9 mouse cellular contexts compared by ENCODE assay signal in the genomic region with DNA sequence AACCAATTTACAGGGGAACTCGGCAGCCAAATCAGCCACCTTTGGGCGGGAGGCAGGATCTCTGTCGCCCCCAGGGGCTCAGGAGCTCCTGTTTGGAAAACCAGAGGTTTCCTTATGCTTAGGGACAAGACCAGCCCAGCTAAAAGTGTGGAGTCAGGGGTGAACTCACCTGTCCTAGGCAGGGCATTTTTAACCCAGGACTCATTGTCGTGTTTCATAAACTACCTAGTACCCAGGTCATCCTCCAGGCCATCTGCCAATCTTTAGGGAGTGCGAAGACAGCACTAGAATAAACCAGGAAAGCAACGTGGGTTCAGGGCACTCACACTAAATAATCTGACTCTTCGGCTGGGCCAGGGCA.
A peak's percentile ranks its signal among the peaks of the same experiment; 100 is the strongest.
DNase-seq lines count a peak whose midpoint lies in the region; ATAC-seq lines count a peak whose summit lies in the region.
"Had no signal": no experiment of that assay in that cellular context is flagged by ENCODE, and none has a peak within 500 bp of the region (broad histone marks: within the 10 kb centered on the region; RNA-seq: fewer than 3 reads in every experiment).

No protein-coding gene starts in this region.

- no peak overlapping the region for H3K9ac ChIP-seq in heart, embryonic 16.5 days (ENCODE audit: low read length)
- peak overlapping the region; percentile 39; the same call in 1 of the 2 replicates for H3K9ac ChIP-seq in neural tube, embryonic 11.5 days (ENCODE audit: low read length)
- no peak overlapping the region for H3K9ac ChIP-seq in hindbrain, embryonic 16.5 days (ENCODE audit: low read depth, low read length)
- H3K9ac ChIP-seq in stomach, embryonic 16.5 days (ENCODE audit: low read length) = peak overlapping the region; percentile 31; the same call in 1 of the 2 replicates

- peak overlapping the region; percentile 38; the same call in 1 of the 2 replicates for H3K4me2 ChIP-seq in heart, embryonic 16.5 days (ENCODE audit: low read depth, low read length)
- H3K4me2 ChIP-seq in neural tube, embryonic 11.5 days (ENCODE audit: low read depth) = peak overlapping the region; percentile 26
- 0 out of 2 replicates have a peak overlapping the region, but pooled peaks have one; percentile 36 for H3K4me2 ChIP-seq in hindbrain, embryonic 16.5 days (ENCODE audit: low read length)
- H3K4me2 ChIP-seq in stomach, embryonic 16.5 days (ENCODE audit: low read depth, low read length) = no peak overlapping the region

- no peak overlapping the region for H3K27ac ChIP-seq in heart, embryonic 16.5 days (ENCODE audit: low read length)
- no peak overlapping the region for H3K27ac ChIP-seq in neural tube, embryonic 11.5 days (ENCODE audit: low read depth, low read length)
- H3K27ac ChIP-seq in hindbrain, embryonic 16.5 days (ENCODE audit: low read depth, low read length) = no peak overlapping the region
- no peak overlapping the region for H3K27ac ChIP-seq in stomach, embryonic 16.5 days (ENCODE audit: low read length)
- H3K27ac ChIP-seq: left cerebral cortex, adult 2 months had no signal

- H3K4me1 ChIP-seq in heart, embryonic 16.5 days (ENCODE audit: control insufficient read depth, insufficient read depth, low read length) = peaks cover 11% of the 10 kb centered on the region
- peaks cover 6% of the 10 kb centered on the region for H3K4me1 ChIP-seq in neural tube, embryonic 11.5 days (ENCODE audit: control insufficient read depth, insufficient read depth, low read length)
- H3K4me1 ChIP-seq in hindbrain, embryonic 16.5 days (ENCODE audit: control insufficient read depth, insufficient read depth, low read depth, low read length) = no peaks in the 10 kb centered on the region; the same call in 1 of the 2 replicates
- H3K4me1 ChIP-seq in stomach, embryonic 16.5 days (ENCODE audit: control insufficient read depth, insufficient read depth, low read length) = peaks cover 13% of the 10 kb centered on the region; the same call in 1 of the 2 replicates

- DNase-seq in heart, postnatal 4 days = no peak
- no peak for DNase-seq in neural tube, embryonic 11.5 days (ENCODE audit: low spot score)
- DNase-seq in neural tube, embryonic 10.5 days (ENCODE audit: extremely low spot score, low spot score) = no peak
- no peak for DNase-seq in right cerebral cortex, postnatal 10 days (ENCODE audit: low spot score in 2 of 2)
- no peak for DNase-seq in urinary bladder, postnatal 10 days (ENCODE audit: low spot score)

- H3K36me3 ChIP-seq in heart, embryonic 16.5 days (ENCODE audit: control insufficient read depth, insufficient read depth) = no peaks in the 10 kb centered on the region
- no peaks in the 10 kb centered on the region for H3K36me3 ChIP-seq in neural tube, embryonic 11.5 days (ENCODE audit: control insufficient read depth, insufficient read depth, low read length)
- no peaks in the 10 kb centered on the region for H3K36me3 ChIP-seq in hindbrain, embryonic 16.5 days (ENCODE audit: control insufficient read depth, insufficient read depth, low read length)
- no peaks in the 10 kb centered on the region for H3K36me3 ChIP-seq in stomach, embryonic 16.5 days (ENCODE audit: control insufficient read depth, insufficient read depth, low read length)

- no peak for ATAC-seq in heart, embryonic 16.5 days (replicated peaks; ENCODE audit: extremely low read depth, insufficient read depth, low FRiP score)
- ATAC-seq in neural tube, embryonic 11.5 days (ENCODE audit: insufficient read depth, low FRiP score, low TSS enrichment) = peak; percentile 31; the same call in 1 of the 2 replicates
- no peak for ATAC-seq in hindbrain, embryonic 16.5 days
- ATAC-seq in stomach, embryonic 16.5 days (ENCODE audit: insufficient read depth, low FRiP score) = no peak

- no peaks in the 10 kb centered on the region for H3K27me3 ChIP-seq in heart, embryonic 16.5 days (ENCODE audit: control insufficient read depth, insufficient read depth, low read length)
- no peaks in the 10 kb centered on the region for H3K27me3 ChIP-seq in neural tube, embryonic 11.5 days (ENCODE audit: control insufficient read depth, insufficient read depth, low read length)
- H3K27me3 ChIP-seq in hindbrain, embryonic 16.5 days (replicated peaks; ENCODE audit: control insufficient read depth, insufficient read depth, low read length) = no peaks in the 10 kb centered on the region
- H3K27me3 ChIP-seq in stomach, embryonic 16.5 days (ENCODE audit: control insufficient read depth, insufficient read depth, low read length) = no peaks in the 10 kb centered on the region

- no peak overlapping the region for H3K4me3 ChIP-seq in heart, embryonic 16.5 days (ENCODE audit: low read length)
- no peak overlapping the region for H3K4me3 ChIP-seq in neural tube, embryonic 11.5 days (ENCODE audit: low read depth, low read length)
- no peak overlapping the region for H3K4me3 ChIP-seq in hindbrain, embryonic 16.5 days (ENCODE audit: low read length)
- no peak overlapping the region for H3K4me3 ChIP-seq in stomach, embryonic 16.5 days (replicated peaks; ENCODE audit: low read length)
- H3K4me3 ChIP-seq: left cerebral cortex, adult 2 months had no signal

- H3K9me3 ChIP-seq in heart, embryonic 16.5 days (replicated peaks; ENCODE audit: control insufficient read depth, low read length) = no peaks in the 10 kb centered on the region
- no peaks in the 10 kb centered on the region for H3K9me3 ChIP-seq in neural tube, embryonic 11.5 days (ENCODE audit: control insufficient read depth, low read length)
- no peaks in the 10 kb centered on the region for H3K9me3 ChIP-seq in hindbrain, embryonic 16.5 days (ENCODE audit: control insufficient read depth, low read length)
- H3K9me3 ChIP-seq in stomach, embryonic 16.5 days (replicated peaks; ENCODE audit: control insufficient read depth, low read length) = no peaks in the 10 kb centered on the region

- WGBS in heart, embryonic 16.5 days = 61% methylated on average over 7 of the region's 7 CpGs
- 56% methylated on average over 7 of the region's 7 CpGs for WGBS in neural tube, embryonic 11.5 days
- 70% methylated on average over 7 of the region's 7 CpGs for WGBS in hindbrain, embryonic 16.5 days
- 66% methylated on average over 7 of the region's 7 CpGs for WGBS in stomach, embryonic 16.5 days

Comparison
In these comparisons a context has a peak if more than half of its experiments do, and no peak if none do; other contexts are left out.
1. H3K9ac ChIP-seq: peak in neural tube, embryonic 11.5 days (single experiment) and stomach, embryonic 16.5 days (single experiment); none in heart, embryonic 16.5 days (single experiment) and hindbrain, embryonic 16.5 days (single experiment).